Mouse (Mus musculus) Patski (cell line): Measurements from ENCODE around the gene CN725425. TPM values are rescaled to one million over a fixed set of nuclear protein-coding genes. Genes with fewer than 3 reads are reported as not detected.

Experiments used
- ATAC-seq: fragments of 100-300 bp; one replicate; pipeline ENCODE4 v1.8.0; 2021
- CTCF ChIA-PET: fragments of 350-600 bp; sonication (Branson Sonifier 250); formaldehyde crosslinking; loops from one replicate; lab custom pipeline; 2022; ENCODE audit warnings: inconsistent platforms; lab: Charles Lee
- POLR2A ChIA-PET: fragments of 350-600 bp; sonication (Branson Sonifier 250); formaldehyde crosslinking; loops from one replicate; lab custom pipeline; 2022; ENCODE audit warnings: antibody characterized with exemption, inconsistent platforms; lab: Charles Lee
- DNase-seq: peaks from one replicate; pipeline ENCODE4 v3.0.0-alpha.2; 2011; ENCODE audit warnings: low read depth, low spot score
- H3K27me3 ChIP-seq: fragments of 371-371 bp; one replicate; pipeline ENCODE4 v1.5.1; 2021
- CTCF ChIP-seq: fragments of 100-300 bp; IDR thresholded peaks from one replicate; pipeline ENCODE4 v1.5.1; 2021
- in situ Hi-C: fragments of 300-500 bp; cut with MboI; formaldehyde crosslinking; loops from 3 replicates; pipeline ENCODE4 v1.11.1; 2018; ENCODE audit warnings: low pct_unique_long_range_greater_than_20kb, mixed read lengths
- polyA plus RNA-seq: library from polyadenylated mRNA; unstranded; gene quantifications from one replicate; pipeline ENCODE4 v1.2.3, GENCODE M21; 2021

The CN725425 gene
- polyA plus RNA-seq, result not detected

DNA sequence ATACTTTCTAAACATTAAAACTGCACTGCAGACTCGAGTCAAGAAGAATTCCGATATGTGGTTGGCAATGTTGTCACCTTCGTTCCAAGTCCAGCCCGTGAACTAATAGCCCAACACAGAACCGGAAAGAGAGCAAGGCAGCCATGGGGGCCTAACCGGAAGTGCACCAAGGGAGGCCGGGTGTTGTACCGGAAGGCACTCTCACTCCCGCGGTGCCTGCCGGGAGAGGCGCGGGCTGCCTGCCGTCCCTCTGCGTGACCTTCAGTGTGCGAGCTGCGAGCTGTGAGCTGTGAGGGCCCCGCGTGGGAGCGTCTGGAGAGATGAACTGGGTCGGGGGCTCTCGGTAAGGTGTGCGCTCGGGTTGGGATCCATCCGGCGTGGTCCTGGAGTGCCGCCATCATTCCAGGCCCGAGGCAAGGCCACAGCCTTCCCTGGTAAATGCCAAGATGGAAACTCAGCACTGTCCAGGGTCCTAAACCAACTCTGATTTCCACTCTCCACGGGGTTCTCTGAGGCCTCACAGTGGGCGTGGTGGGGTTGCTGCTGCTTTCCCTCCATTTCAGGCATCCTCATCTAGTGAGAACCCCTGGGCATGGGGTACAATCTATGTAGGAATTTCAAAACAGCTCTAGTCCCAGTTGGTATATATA, at the start of gene CN725425:
TSS of gene CN725425 (plus strand) at position 239 of the 650 bp plus-strand sequence.
- H3K27me3 ChIP-seq, result peaks cover 3% of the 10 kb centered on the region
- in situ Hi-C loops, result no loop called here
- ATAC-seq (no peak), DNase-seq (no peak)
- no peak for TF ChIP-seq CTCF
- POLR2A ChIA-PET, result interaction anchor here (0.6 kb wide), 1 partner anchor 10 kb away, joined by 3 read pairs; no protein-coding TSS in a partner anchor
- CTCF ChIA-PET, result no interaction called here

DNA sequence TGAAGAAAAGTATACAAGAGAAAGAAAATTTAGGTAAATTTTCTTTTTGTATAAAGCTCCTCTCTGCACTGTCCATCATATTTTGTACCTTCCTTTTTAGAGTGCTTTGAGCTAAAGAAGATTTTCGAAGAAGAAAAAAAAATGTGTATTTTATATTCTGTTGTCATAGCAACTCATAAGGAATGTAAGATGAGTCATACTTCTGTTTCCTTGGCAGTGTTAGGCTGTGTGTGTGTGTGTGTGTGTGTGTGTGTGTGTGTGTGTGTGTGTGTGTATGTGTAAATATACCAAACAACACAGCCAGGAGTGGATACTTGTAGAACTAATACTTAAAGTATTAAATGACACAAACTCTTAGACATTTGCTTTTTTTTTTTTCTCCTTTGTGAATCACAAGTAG, 46.7 kb upstream of the CN725425 start:
- DNase-seq (no peak), ATAC-seq (no peak)
- CTCF ChIA-PET, result interaction anchor here (0.7 to 1.3 kb wide), 4 partner anchors 9 to 161 kb away, joined by 3 to 4 read pairs (median 3); no protein-coding TSS in a partner anchor
- TF ChIP-seq CTCF, result no peak
- in situ Hi-C loops, result no loop called here
- POLR2A ChIA-PET, result interaction anchor here (0.7 kb wide), 1 partner anchor 557 kb away, joined by 6 read pairs; no protein-coding TSS in a partner anchor
- no peaks in the 10 kb centered on the region for H3K27me3 ChIP-seq

DNA sequence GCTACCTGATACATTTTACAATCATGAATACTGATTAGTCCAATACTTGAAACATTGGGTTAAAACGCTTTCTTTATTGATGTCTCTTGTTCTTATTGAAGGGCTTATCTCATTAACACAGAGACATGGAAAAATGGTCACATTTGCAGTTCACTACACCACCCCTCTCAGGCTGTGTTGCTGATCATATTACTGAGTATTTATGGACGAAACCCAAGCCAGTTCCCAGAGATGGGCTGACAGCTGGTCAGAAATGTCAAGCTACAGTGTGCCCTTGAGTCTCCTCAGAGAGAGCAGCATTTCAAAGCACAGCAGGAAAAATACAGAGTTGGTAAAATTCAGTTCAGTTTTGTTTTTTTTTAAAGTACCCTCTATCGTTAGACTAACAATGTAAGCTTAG, 46.0 kb upstream of the CN725425 start:
- POLR2A ChIA-PET, result no interaction called here
- H3K27me3 ChIP-seq, result no peaks in the 10 kb centered on the region
- ATAC-seq (no peak), DNase-seq (no peak)
- in situ Hi-C loops, result no loop called here
- CTCF ChIA-PET, result interaction anchor here (0.7 to 1.3 kb wide), 2 partner anchors 29 to 52 kb away, joined by 3 to 4 read pairs; no protein-coding TSS in a partner anchor
- TF ChIP-seq CTCF, result no peak

DNA sequence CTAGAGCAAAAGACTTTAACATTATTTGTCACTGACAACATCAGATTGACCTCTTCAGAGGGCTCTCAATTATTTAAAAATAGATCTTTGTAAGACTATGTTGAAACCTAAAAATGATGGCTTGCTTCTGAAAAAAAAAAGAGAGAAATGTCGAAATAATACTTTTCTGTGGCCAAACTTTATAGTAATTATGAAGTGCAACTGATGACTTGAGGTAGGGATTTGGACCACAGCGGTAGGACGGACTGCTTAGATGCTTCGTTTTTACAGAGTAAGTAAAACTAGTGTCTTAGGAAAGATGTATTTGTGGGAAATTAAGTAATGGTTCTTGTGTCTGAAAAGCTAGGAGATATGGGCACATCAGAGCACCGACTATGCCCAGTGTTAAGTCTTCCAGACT, 38.1 kb upstream of the CN725425 start:
- no peak for TF ChIP-seq CTCF
- peaks cover 8% of the 10 kb centered on the region for H3K27me3 ChIP-seq
- POLR2A ChIA-PET, result no interaction called here

DNA sequence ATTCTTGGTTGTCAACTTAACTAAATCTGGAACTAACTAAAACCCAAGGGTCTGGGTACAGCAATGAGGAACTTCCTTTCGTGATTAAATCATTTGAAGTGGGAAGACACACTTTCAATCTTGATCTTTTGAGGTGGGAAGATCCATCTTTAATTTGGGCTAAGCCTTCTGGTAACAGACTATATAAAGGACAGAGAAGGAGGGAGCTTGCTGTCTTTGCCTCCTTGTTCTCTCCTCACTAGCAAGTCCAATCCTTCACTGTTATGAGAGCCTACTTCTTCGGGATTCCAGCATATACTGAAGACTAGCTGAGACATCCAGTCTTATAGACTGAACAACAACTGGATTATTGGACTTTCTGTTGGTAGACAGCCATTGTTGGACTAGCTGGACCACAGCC, 35.8 kb upstream of the CN725425 start:
- CTCF ChIA-PET, result interaction anchor here (1.6 to 1.8 kb wide), 2 partner anchors 17 kb away, joined by 3 to 7 read pairs; no protein-coding TSS in a partner anchor
- TF ChIP-seq CTCF, result no peak
- peaks cover 8% of the 10 kb centered on the region for H3K27me3 ChIP-seq
- POLR2A ChIA-PET, result interaction anchor here (0.6 kb wide), 1 partner anchor 51 kb away, joined by 4 read pairs; no protein-coding TSS in a partner anchor
- no peak for ATAC-seq
- in situ Hi-C loops, result no loop called here
- DNase-seq, result no peak

More for the DNA sequence above, 38.1 kb upstream of the CN725425 start:
- ATAC-seq (no peak), DNase-seq (no peak)
- CTCF ChIA-PET, result interaction anchor here (0.9 to 1.0 kb wide), 2 partner anchors 9 to 12 kb away, joined by 3 to 4 read pairs; no protein-coding TSS in a partner anchor
- in situ Hi-C loops, result no loop called here

DNA sequence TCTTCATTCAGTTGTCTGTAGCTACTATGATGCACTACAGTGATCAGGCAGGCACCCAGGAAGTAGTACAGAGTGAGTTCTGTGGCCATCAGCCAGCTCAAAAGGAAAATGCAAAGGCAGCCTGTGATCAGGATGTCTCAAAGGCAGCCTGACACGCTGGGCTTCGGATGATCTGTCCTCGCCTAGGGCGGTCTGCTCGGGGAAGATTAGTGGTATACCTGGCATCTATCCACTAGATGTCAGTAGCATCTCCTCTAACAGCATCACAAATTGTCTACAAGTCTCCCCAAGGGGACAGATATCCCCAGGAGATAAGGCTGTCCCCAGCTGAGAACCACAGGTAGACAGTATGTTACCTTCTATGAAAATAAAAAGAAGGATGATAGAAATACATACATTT, 34.3 kb upstream of the CN725425 start:
- POLR2A ChIA-PET, result no interaction called here
- peaks cover 8% of the 10 kb centered on the region for H3K27me3 ChIP-seq
- CTCF ChIA-PET, result interaction anchor here (0.6 to 1.8 kb wide), 13 partner anchors 16 to 173 kb away, joined by 3 to 7 read pairs (median 3); partner anchors contain the start of gene Abcd2
- peak; percentile 68 for TF ChIP-seq CTCF
- ATAC-seq (peak; percentile 79), DNase-seq (no peak)
- in situ Hi-C loops, result loop anchor here (5.0 kb wide), 1 partner anchor 132 kb away; no protein-coding TSS in a partner anchor

DNA sequence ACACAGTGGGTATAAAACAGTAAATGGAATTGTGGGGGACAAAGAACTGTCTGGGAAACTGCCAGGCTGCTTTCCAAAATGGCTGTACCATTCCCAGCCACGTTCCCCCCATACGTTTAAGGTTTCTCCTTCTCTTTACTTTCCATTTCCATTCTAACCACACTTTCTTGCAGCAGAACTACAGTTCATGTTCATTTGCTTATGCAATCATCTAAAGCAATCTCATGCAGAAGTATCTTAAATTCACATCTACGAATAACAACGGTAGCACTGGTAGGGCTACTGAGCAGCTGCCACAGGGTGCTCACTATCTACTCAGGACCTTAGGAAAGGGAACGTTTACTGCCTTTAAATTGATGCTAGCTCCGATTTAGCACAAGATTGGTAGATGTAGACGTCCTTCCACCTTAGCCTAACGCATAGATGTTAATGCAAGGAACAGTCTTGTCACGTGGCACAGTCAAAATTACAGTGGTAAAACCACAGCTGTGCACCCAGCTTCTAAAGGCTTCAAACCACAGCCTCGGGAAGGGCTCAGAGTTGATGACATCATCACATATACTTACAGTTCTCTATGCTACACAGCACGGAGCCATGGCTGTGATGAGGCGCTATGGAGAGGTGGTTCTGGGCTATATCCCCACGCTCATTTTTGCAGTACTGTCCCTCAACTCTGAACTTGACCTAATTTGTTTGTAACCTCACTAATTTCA, 31.3 kb upstream of the CN725425 start:
- no peaks in the 10 kb centered on the region for H3K27me3 ChIP-seq
- DNase-seq (no peak), ATAC-seq (no peak)
- in situ Hi-C loops, result loop anchor here (5.0 kb wide), 1 partner anchor 129 kb away; no protein-coding TSS in a partner anchor
- ChIA-PET POLR2A (no interaction called here), CTCF (no interaction called here)
- TF ChIP-seq CTCF, result no peak

DNA sequence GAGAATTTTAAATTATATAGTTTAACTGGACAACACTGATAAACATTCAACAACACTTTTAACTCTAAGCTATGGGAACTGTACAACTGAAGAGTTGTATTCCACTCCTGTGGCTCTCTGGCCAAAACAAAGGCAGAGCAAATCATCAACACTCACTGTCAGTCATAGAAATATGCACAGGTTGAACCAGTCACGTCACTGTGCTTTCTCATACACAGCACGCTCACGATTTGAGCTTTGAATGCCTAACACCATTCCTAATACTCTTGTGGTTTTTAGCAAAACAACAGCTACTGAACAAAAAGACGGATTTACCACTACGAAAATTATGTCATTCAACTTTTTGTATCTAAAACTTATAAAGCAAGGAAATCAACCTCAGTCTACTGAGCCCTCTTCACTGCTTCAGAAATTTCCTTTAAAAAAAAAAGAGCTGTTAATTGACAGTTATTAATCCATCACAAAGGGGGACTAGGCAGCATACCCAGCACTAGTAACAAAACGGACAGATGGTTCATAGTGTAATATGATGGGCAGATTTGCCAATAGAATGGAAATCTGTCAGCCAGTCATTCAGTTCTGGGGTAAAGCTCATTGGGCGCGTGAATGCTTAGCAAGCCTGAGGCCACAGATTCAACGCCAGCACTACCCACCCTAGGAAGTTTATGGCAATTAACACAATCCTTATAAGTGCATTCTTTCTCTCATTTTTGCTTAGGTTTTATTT, 28.5 kb upstream of the CN725425 start:
- no peak for TF ChIP-seq CTCF
- ChIA-PET POLR2A (no interaction called here), CTCF (interaction anchor here (0.9 to 1.1 kb wide), 3 partner anchors 11 to 24 kb away, joined by 3 read pairs; partner anchors contain the start of gene Abcd2)
- H3K27me3 ChIP-seq, result peaks cover 9% of the 10 kb centered on the region
- in situ Hi-C loops, result no loop called here
- DNase-seq, result no peak
- ATAC-seq, result no peak

DNA sequence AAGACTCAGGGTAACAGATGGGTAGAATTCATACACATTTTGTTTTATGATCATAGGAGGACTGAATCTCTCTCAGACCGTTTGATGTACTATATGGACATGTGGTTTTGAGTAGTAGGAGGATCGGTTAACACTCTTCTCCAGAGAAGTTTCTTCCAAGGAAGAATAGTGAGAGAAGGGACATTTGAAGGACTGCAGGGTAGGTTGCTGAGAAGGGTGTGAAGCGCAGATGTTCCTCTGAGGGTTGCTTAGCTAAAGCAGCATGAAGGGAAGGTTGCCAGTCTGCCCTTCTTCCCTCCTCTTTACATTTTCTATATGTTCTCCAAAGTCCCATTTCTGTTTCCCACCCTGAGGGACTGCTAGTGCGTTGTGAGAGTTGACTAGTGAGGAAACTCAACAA, 28.0 kb upstream of the CN725425 start:
- ATAC-seq (no peak), DNase-seq (no peak)
- ChIA-PET POLR2A (no interaction called here), CTCF (interaction anchor here (0.9 to 1.0 kb wide), 2 partner anchors 10 to 25 kb away, joined by 3 to 4 read pairs; no protein-coding TSS in a partner anchor)
- peaks cover 9% of the 10 kb centered on the region for H3K27me3 ChIP-seq
- TF ChIP-seq CTCF, result no peak
- in situ Hi-C loops, result no loop called here

DNA sequence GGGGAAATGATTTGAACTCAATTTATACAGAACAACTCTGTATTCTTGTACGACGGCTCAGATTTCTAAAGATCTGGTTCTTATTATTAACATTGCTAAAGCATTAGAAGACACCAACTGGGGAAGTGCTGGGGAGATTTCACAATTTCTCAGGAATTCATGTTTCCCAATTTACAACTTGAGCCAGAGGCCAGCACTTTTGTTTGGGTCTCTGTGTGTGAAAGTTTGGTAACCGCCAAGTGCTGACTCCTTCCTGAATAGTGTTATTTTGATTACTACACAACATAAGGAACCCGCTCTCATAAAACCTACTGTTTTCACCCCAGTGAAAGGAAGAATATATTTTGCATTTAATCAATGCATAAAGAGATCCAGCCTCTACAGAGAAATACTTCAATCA, 27.1 kb upstream of the CN725425 start:
- TF ChIP-seq CTCF, result no peak
- ChIA-PET CTCF (interaction anchor here (1.0 kb wide), 1 partner anchor 9 kb away, joined by 4 read pairs; no protein-coding TSS in a partner anchor), POLR2A (no interaction called here)
- in situ Hi-C loops, result no loop called here
- no peak for DNase-seq
- peaks cover 9% of the 10 kb centered on the region for H3K27me3 ChIP-seq
- no peak for ATAC-seq
